Mouse (Mus musculus) olfactory bulb, adult 2 months (tissue): ENCODE data around the gene Zp2. TPM values are rescaled to one million over a fixed set of nuclear protein-coding genes. Genes with fewer than 3 reads are reported as not detected.

Experiments
- H3K27ac ChIP-seq: fragments of 200-500 bp; 2 replicates; pipeline ENCODE4 v1.5.1; 2012; ENCODE audit warnings: low read depth, low read length; ENCODE audit not compliant: insufficient read depth
- H3K4me1 ChIP-seq: fragments of 200-500 bp; 2 replicates; pipeline ENCODE4 v1.6.1; 2012; ENCODE audit warnings: low read length; ENCODE audit not compliant: control insufficient read depth, insufficient read depth
- H3K4me3 ChIP-seq: fragments of 200-500 bp; 2 replicates; pipeline ENCODE4 v1.5.1; 2012; ENCODE audit warnings: mild to moderate bottlenecking, low read depth, low read length, moderate library complexity; ENCODE audit not compliant: insufficient read depth
- CTCF ChIP-seq: fragments of 200-500 bp; IDR thresholded peaks from 2 replicates; pipeline ENCODE4 v1.5.1; 2012; ENCODE audit warnings: low read depth, mild to moderate bottlenecking, low read length, moderate library complexity; ENCODE audit not compliant: insufficient read depth
- POLR2A ChIP-seq: fragments of 200-500 bp; IDR thresholded peaks from 2 replicates; pipeline ENCODE4 v1.6.1; 2012; ENCODE audit warnings: mild to moderate bottlenecking, low read depth, low read length, moderate library complexity; ENCODE audit not compliant: insufficient read depth
- WGBS: fragments of 180-500 bp; shearing (Covaris S2); methylation state at CpG from one replicate; pipeline ENCODE4 v1.1.7; 2018; 5-methylcytosine and 5-hydroxymethylcytosine counted together
- polyA plus RNA-seq: library from polyadenylated mRNA; stranded (reverse); fragments of >200 nt; gene quantifications from 2 replicates; pipeline ENCODE4 v1.2.4, GENCODE M21; 2012; ENCODE audit warnings: low replicate concordance; ENCODE audit not compliant: missing spikeins, insufficient read depth, insufficient read length

The Zp2 gene
- not detected in 2 replicates for polyA plus RNA-seq

- no peak within 1 kb of the TSS for H3K4me3 ChIP-seq
- 78% methylated on average over 9 of the region's 9 CpGs for WGBS
- H3K27ac ChIP-seq = no peak within 1 kb of the TSS
- no peaks in the 10 kb centered on the region for H3K4me1 ChIP-seq
- TF ChIP-seq CTCF = no peak
- TF ChIP-seq POLR2A = no peak
These were observed at the start of gene Zp2 for GRCm38 (mm10) chr7:120145191-120145590. Gene Zp2, minus strand, starts transcription at chr7:120145291.

GRCm38 (mm10) chr7:120192816-120193215, 47.7 kb upstream of the Zp2 start:
- H3K27ac ChIP-seq = no peak overlapping the region
- H3K4me3 ChIP-seq = no peak overlapping the region
- no peaks in the 10 kb centered on the region for H3K4me1 ChIP-seq
- TF ChIP-seq POLR2A = no peak
- no peak for TF ChIP-seq CTCF
- 84% methylated on average over 6 of the region's 6 CpGs for WGBS

- 70% methylated on average over 3 of the region's 3 CpGs for WGBS
- H3K4me1 ChIP-seq = no peaks in the 10 kb centered on the region
- H3K27ac ChIP-seq = no peak overlapping the region
- no peak overlapping the region for H3K4me3 ChIP-seq
- no peak for TF ChIP-seq POLR2A
- TF ChIP-seq CTCF = no peak
These were observed 47.1 kb upstream of the Zp2 start for GRCm38 (mm10) chr7:120192207-120192606.

- WGBS = 57% methylated on average over 8 of the region's 8 CpGs
- Histone ChIP-seq H3K4me1 (no peaks in the 10 kb centered on the region), H3K27ac (no peak overlapping the region), H3K4me3 (no peak overlapping the region)
- TF ChIP-seq CTCF = no peak
- TF ChIP-seq POLR2A = no peak
These were observed 45.1 kb upstream of the Zp2 start for GRCm38 (mm10) chr7:120190150-120190665.

GRCm38 (mm10) chr7:120189369-120190149, 44.5 kb upstream of the Zp2 start:
- TF ChIP-seq POLR2A (no peak), CTCF (no peak)
- Histone ChIP-seq H3K4me3 (no peak overlapping the region), H3K27ac (no peak overlapping the region), H3K4me1 (no peaks in the 10 kb centered on the region)
- 61% methylated on average over 8 of the region's 8 CpGs for WGBS

GRCm38 (mm10) chr7:120188946-120189345, 43.9 kb upstream of the Zp2 start:
- WGBS = 90% methylated on average over 5 of the region's 5 CpGs
- TF ChIP-seq POLR2A (no peak), CTCF (no peak)
- Histone ChIP-seq H3K4me3 (no peak overlapping the region), H3K4me1 (no peaks in the 10 kb centered on the region), H3K27ac (no peak overlapping the region)

- Histone ChIP-seq H3K4me1 (no peaks in the 10 kb centered on the region), H3K4me3 (no peak overlapping the region), H3K27ac (no peak overlapping the region)
- TF ChIP-seq POLR2A = no peak
- TF ChIP-seq CTCF = no peak
These were observed 37.8 kb upstream of the Zp2 start for GRCm38 (mm10) chr7:120182891-120183290.

GRCm38 (mm10) chr7:120181401-120182230, 36.5 kb upstream of the Zp2 start:
- no peak overlapping the region for H3K27ac ChIP-seq
- H3K4me3 ChIP-seq = no peak overlapping the region
- TF ChIP-seq POLR2A (no peak), CTCF (no peak)
- 60% methylated on average over 4 of the region's 4 CpGs for WGBS
- no peaks in the 10 kb centered on the region for H3K4me1 ChIP-seq

GRCm38 (mm10) chr7:120180547-120180946, 35.5 kb upstream of the Zp2 start:
- 76% methylated on average over 5 of the region's 5 CpGs for WGBS
- H3K4me3 ChIP-seq = no peak overlapping the region
- no peak overlapping the region for H3K27ac ChIP-seq
- TF ChIP-seq POLR2A (no peak), CTCF (no peak)
- no peaks in the 10 kb centered on the region for H3K4me1 ChIP-seq
